Mouse (Mus musculus) right cerebral cortex, postnatal 10 days (tissue): ENCODE measurements around the gene Zcchc3.

Experiments
- DNase-seq, 2 experiments: peaks; one replicate each; pipeline ENCODE4 v3.0.0; 2021; ENCODE audit warnings: low spot score in 2 of 2

The Zcchc3 gene

DNA sequence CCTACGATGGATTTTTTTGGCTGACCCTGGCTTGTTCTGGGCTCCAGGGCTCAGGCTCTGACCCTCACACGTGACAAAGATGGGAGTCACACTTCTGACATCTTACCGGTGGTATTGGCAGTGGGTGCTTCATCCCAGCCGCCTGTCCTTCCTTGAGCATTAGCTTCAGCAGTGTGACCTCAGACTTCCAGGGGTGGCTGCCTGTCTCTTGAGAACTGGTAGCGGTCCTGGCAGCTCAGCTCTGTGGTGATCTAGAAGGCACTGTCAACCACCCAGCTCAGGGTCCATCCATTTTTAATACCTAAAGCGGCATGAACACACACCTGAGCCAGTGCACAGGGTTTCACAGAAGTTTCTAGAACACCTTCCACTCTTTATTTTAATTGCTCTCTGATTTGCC is 5.0 kb downstream of the Zcchc3 start:
- no peak for DNase-seq

DNA sequence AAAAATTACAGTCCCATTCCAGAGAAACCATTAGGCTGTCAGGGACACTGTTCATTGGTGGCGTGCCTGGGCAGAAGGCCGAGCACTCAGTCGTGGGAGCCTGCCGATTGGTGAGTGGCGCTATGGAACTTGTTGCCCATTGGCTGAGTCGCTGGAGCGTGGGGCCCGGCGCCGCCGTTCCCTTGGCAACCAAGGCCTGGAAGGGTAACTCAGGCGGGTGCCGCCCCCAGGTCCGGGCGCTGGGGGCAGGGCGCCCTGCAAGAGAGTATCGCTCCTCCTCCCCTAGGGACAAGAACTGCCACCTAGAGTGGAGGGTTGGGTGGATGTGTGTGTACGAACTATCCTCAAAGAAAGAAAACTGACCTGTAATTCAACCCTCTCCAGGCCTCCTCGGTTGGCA is 8.7 kb downstream of the Zcchc3 start:
- DNase-seq: peak; percentile 99

DNA sequence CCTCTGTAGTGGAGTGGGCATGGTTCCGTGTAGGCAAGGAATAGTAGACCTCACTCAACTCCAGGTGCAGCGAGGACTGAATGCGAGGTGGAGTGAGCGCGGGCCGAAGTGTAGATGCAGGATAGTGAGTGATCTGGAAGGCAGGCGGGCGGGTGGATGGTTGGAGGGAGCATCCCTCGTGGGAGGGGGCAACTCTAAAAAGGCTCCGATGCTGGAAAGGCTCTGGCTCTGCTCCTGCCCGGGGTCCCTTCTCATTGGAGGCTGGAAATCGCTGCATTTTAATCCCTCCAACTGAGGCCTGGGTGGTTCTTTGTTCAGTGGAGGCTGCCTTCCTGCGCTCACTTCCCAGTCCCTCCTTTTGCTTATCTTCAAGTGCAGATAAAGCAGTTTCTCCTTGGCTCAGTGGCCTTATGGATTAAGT is 15.7 kb downstream of the Zcchc3 start:
- DNase-seq: peak in 1 of 2 experiments; percentile 73

DNA sequence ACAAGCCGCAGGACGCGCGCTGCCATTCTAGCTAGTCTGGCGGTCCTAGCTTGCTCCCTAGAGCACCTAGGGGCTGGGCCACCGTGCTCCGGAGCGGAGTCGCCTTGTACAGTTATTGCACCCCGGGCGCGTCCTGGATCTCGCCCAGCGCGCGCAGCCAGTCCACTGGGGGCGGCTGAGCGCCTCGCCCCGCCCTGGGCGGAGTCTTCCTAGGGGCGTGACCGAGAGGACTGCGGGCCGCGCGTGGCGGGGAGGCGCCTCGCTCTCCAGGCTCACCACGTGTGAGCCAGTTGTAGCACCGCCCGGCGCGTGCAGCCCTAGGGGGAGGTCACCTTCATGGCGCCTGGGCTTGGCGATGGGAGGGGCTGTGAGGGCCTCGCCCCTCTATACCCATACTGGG is 16.1 kb downstream of the Zcchc3 start:
- peak; percentile 94 to 95 for DNase-seq

DNA sequence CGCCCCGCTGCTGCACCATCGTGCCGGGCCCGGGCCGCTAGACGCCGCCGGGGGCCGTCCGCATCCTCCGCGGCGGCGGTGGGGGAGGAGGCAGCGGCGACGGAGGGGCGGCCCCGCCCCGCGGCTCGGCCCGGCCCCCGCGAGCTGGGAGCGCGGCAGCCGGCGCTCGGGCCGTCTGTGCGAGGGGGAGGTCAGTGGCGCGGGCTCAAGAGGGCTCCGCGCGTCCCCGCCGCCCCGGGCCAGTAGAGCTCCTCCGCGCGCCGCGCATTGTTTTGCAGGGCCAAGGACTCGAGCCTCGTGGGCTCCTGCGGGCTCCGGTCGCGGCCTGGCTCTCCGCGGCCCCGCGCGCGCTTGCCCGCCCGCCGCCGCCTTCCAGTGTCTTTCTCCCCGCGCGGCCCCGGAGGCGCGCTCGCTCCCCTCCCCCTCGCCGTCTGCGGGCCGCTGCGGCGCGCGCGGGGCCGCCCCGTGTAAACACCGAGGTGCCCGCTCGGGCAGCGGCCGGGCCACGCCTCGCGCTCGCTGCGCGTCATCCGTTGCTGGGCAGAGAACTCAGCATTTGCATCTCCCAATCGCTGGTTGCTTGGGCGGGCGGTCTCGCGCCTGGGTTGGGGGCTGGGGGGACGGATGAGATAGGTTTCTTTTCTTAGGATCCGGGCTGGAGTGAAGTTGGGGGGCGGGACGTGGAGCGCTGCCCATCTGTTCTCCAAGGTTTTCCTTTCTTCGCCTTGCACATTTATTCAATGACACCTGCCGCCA is 17.0 kb downstream of the Zcchc3 start, which contains the start of gene Sox12:
Gene Sox12 (minus strand): TSS at position 384 of the 756 bp plus-strand sequence.
- peak; percentile 99 to 100 for DNase-seq

DNA sequence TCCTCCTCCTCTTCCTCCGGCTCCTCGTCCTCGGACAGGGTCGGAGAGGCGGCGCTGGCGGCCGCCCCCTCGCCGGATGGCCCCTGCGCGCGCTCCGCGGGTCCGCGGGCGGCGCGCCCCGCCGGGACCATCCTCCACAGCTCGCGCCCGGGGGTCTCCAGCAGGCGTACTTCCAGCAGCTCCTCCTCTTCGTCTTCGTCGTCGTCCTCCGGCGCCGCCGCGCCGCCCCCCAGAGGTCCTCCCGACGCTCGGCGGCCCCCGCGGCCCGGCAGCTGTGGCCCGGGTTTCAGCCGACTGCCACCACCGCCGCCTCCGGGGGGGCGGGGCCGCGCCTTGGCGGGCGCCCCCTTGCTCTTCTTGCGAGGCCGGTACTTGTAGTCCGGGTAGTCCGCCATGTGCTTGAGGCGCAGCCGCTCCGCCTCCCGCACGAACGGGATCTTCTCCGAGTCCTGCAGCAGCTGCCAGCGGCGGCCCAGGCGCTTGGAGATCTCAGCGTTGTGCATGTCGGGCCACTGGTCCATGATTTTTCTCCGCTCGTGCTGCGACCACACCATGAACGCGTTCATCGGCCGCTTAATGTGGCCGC is 17.7 kb downstream of the Zcchc3 start:
- DNase-seq: peak; percentile 92 to 94

DNA sequence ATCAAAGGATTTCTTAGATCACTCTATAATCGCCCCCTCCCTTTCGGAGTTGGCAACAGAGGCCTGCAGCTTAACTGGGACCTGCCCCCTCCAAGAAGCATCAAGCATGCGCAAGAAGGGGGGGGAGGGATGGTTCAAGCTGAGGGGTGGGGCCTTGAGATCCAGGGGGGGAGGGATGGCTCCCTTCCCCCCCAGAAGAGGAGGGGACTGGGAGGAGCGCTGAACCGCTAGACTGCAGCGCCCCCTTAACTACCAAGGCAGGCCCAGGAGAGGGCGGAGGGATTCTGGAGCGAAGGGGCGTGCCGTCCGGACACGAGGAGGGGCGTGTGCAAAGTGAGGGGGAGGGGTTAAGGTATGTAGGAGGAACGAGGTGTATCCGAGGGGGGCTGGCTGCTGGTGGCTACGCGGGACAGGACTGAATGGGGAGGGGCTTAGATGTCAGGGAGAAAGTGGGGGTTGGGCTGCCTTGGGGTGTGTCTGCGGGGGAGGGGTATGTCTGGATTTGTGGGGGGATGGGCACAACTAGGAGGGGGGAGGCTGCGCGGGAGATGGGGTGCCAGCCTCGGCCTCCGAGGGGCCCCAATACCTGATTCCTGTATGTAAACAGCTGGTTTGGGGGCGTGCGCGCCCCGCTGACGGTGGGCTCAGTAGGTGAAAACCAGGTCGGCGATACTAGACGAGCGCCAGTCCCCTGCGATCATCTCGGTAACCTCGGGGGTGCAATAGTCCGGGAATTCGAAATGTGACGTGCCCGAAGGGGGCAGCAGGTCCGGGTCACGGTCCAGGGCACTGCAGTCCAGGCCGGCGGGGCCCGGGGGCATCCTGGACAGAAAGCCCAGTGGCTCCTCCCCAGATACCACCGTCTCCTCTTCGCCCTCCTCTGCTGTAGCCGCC is 18.5 kb downstream of the Zcchc3 start:
- peak; percentile 96 to 97 for DNase-seq

DNA sequence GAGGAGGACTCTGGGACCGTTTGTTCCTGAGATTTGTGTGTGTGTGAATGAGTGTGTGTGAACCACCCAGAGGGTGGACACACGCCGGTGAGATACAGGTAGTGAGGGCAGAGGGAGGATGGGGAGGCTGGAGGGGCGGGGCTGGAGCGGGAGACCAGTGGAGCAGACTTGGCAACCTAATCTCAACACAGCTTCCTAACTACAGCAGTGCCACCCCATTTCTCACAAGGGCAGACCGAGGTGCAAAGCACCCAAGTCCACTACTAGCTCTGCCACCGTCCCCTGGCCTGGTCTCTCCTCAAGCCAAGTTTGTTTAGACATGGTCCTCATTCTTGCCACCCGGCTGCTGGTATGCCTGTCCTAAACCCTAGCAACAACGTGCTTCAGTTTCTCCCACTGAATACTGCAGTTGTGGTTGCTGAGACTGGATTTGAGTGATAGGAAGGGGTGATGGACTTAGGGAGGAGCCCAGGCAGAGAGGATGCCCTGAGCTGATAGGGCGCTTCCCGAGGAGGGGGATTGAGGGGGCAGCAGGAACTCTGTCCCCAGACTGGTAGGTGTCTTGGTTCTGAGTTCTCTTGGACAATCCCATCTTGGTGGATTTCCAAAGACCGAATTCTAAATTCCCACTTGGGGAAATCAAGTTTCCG is 19.4 kb downstream of the Zcchc3 start:
- DNase-seq: peak in 1 of 2 experiments; percentile 72

DNA sequence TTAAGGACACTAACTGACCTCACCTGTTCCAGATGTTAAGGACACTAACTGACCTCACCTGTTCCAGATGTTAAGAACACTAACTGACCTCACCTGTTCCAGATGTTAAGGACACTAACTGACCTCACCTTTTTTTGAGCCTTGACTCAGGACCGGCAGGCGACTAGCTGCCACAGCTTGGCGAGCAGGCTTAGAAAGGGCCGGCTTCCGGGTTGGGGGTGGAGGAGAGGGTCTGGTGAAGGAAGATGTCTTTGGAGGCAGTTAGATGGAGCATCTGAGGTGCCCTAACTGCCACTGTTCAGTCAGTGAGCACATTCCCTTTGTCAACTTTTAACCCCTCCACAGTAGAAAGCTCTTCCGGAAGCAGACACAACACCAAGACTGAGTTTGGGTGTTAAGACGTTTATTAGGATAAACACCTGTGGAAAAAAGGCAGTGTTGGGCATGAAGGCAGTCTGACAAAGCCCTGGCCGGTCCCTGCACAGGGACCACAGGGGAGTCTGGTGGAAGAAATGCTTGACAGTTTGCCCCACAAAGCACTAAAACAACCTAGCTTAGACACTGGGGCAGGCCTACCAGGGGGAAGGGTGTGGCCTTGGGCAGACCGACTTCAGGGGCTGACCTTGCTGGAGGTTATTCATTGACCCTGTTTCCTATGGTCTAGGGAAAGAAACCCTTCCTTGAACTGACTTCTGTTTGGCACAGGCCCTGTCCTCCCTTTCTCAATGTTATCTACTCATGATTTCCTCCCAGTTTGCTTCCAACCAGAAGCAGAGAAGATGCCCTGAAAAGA is 21.4 kb downstream of the Zcchc3 start:
- no peak for DNase-seq

DNA sequence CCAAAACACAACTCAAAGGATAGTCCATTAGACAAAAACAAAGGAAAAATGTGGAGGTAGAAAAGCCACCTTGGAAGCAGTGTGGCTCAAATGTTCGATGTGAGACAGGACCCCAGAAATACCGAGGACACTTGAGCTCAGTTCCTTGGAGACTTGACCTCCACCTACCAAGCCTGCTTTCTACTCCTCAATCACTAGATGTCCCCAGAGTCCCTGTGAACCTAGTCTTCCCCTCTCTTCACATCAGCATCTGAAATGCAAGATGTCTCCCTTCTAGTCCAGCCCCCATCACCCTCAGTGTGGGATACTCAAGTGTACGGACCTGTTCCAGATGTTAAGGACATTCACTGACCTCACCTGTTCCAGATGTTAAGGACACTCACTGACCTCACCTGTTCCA is 22.0 kb downstream of the Zcchc3 start:
- peak in 1 of 2 experiments; percentile 72 for DNase-seq

DNA sequence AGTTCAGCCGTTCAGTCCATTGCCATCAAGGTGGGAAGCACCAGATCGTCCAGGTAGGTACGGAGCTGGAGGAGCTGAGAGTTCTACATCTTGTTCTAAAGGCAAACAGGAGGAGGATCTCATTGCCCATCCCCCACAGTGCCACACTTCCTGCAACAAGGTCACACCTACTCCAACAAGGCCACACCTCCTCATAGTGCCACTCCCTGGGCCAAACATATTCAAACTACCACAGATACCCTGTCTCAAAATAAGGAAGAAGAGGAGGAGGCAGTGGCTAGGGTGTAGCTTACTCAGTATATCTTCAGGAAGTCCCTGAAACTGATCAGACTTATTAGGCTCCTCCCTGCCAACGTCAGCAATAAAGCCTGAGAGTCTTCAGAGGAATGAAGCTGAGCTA is 30.6 kb downstream of the Zcchc3 start:
- no peak for DNase-seq

DNA sequence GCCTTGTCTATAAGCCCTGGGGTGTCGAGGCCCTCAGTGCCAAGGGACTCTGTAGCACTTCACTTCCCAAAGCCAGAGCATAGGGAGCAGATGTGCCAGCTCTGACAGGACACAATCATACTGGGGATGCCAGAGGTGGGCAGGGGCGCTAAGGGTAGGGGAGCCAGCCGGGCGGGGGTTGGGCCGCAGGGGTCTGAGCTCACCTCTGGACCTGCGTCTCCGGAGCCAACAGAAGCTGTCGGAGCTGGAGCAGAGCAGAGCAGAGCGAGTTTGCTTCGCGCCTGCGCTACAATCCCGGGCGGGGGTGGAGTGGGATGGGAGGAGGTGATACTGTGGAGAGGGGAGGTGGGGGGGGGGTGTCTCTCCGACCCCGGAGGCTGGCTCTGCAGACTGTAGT is 38.5 kb downstream of the Zcchc3 start, which contains the start of gene Nrsn2:
Gene Nrsn2 (minus strand): TSS at position 294 of the 397 bp plus-strand sequence.
- peak; percentile 53 to 69 for DNase-seq

DNA sequence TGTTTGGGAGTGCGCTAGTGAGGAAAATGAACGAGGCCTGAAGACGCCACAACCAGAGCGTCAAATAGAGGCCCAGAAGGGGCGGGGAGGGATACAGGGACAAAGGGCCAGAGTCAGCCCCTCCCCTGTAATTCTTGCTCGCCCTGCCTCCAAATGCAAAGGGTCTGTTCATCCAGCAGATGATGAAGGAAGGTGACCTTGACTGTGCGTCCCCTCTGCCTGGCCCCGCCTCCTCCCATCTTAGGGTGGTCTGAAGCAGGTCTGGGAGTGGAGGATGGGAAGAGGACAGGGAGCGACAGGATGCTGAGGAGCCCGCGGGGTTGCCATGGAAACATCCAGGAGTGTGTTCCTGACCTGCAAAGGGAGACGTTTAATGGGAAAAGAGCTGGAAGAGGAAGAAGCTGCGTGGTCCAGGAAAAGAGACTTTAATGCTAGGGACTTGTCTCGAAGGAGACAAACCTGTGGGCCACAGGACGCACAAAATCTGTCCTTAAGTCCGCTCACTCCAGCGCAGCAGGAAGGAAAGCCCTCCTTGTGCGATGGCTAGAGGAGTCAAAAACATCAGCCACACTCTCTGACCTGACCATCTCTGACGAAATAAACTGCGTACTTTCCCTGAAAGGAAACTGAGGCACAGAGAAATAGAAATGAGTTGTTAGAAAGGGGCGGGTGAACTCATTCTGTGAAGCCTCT is 39.0 kb downstream of the Zcchc3 start:
- peak; percentile 79 to 84 for DNase-seq

DNA sequence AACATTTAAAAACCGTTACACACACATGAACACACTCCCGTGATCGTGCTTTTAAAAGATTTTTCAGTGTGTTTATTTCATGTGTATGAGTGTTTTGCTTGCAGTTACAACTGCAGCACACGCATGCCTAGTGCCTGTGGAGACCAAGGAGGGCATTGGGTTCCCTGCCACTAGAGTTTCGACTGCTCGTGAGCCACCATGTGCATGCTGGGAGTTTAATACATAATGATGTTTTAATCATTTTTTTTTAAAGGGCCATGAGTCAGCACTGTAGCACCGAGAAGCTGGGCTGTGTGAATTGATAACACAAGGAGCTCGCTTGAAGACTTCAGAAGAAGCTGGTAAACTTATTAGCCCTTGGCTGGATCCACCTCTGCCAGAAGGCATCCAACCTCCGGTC is 41.3 kb downstream of the Zcchc3 start:
- DNase-seq: no peak

DNA sequence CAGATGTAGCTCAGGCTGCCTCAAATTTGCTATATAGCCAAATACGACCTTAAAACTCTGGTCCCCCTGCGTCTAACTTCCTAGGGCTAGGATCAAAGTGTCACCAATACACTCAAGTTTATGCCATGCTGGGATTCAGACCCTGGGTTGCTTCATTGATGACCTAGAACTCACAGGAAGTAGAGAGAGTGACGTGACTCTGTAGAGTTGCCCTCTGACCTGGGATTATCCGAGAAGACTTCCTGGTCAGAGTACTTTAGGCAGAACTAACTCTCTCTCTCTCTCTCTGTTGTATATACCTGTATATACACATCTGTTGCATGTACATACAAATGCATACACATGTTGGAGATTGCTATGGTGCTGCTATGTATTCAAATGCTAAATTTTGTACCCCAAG is 42.2 kb downstream of the Zcchc3 start:
- DNase-seq: no peak

DNA sequence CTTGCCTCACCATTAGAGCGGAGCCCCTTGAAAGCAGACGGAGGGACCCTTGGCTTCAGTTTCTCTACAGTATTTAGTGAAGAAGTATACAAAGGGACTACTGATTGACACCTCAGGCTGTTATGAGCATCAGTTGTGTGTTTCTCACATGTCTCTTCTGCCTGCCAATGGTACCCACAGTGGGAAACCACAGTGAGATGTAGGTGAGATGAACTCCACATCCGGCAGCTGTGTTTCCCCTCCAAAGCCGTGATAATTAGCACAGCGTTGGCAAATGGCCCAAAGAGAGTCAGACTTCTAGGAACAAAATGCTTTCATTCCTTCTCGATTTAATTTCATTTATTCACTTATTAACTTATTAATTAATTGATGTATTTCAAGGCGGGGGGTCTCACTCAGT is 42.7 kb downstream of the Zcchc3 start:
- DNase-seq: no peak

DNA sequence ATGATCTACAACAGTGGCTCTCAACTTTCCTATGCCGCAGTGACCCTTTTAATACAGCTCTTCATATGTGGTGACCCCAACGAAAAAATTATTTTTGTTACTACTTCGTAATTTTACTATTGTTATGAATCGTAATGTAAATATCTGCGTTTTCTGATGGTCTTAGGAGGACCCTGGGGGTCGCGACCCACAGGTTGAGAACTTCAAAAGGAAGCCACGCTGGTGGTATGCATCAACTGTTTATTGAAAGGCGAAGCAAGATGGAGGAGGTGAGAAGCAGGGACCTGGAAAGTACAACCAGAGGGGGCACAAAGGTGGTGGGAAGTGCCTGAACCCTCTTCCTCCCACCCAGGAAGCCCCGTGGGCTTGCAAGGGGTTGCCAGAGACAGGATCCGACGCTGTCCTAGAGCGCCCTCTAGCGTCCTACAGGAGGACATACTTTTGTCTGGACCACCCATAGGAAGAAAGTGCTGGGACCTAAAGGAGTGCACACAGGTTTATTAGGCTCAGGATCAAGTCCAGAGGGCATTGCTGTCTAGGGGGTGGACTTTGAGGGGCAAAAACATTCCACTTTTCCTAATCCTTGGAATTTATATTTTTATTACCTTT is 46.2 kb downstream of the Zcchc3 start:
- peak; percentile 42 to 70 for DNase-seq

DNA sequence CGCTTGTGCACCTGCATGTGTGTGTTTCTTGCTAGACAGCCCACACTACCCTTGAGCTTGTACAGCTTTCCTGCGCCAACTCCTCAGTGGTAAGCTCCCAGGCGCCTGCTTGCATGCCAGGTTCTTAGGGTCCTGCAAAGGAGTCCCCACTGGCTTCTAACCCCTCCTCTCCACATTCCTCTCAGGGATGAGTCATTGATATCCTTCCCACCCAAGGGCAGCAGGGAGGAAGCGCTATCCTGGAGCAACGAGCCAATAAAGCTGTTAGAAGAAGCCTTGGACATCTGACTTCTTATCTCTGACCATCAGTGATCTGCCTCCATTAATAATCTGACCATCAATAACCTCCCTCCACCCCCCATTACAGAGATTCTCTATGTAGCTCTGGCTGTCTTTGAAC is 46.9 kb downstream of the Zcchc3 start:
- DNase-seq: no peak

DNA sequence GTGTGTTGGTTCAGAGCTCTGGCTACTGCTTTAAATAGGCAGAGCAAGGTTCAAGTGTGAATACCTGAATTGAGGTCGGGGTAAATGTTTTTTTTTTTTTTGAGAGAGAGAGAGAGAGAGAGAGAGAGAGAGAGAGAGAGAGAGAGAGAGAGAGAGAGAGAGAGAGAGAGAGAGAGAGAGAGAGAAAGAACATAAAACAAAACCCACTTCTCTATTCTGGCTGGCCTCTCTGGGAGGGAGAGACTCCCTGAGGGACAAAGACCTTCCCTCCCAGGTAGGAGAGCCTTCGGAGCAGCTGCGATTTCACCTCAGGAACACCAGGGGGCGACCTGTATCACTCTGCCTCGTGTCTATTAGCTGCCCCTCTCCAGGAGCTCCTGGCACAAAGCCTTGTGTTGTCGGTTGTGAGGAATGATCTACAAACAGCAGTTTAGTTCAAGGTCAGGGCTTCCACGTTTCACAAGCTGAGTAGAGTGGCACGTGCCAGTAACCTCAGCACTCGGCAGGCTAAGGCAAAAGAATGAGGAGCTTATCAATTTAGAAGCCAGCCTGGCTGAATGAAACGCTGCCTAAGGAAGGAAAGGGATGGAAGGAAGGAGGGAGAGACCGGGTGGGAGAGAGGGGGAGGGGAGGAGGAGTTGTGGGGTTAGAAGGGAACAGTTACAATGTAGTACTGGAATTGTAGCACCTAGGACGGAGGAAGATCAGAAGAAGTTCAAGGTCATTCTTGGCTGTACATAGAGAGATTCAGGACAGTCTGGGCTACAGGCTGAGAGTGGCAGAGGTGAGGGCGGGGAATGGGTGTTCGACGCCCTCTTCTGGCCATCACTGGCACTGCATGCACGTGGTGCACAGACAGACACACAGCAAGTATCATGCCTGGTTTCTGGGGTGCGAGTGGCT is 51.3 kb downstream of the Zcchc3 start:
- peak; percentile 82 to 84 for DNase-seq
